Mouse (Mus musculus) myocyte (in vitro differentiated cells): ENCODE data around the gene Olfr1184. TPM values are rescaled to one million over a fixed set of nuclear protein-coding genes. Genes with fewer than 3 reads are reported as not detected.
"Not testable (repeated sequence)": the region's sequence is repeated elsewhere in the genome, so short reads cannot be mapped to it uniquely, and the experiment has no call there.

Experiments
- H3K27me3 ChIP-seq: one replicate; pipeline ENCODE4 v1.6.1; 2011; ENCODE audit not compliant: control insufficient read depth, insufficient read depth, insufficient read length
- H3K36me3 ChIP-seq: one replicate; pipeline ENCODE4 v1.6.1; 2011; ENCODE audit not compliant: control insufficient read depth, insufficient read depth
- H3K4me2 ChIP-seq: one replicate; pipeline ENCODE4 v1.6.1; 2011; ENCODE audit warnings: low read depth, control low read depth
- H3K4me3 ChIP-seq: one replicate; pipeline ENCODE4 v1.5.1; 2011; ENCODE audit warnings: mild to moderate bottlenecking, control low read depth, moderate library complexity
- H3K79me2 ChIP-seq: one replicate; pipeline ENCODE4 v1.6.1; 2011; ENCODE audit not compliant: control insufficient read depth, insufficient read depth
- H3ac ChIP-seq: one replicate; pipeline ENCODE4 v1.6.1; 2011; ENCODE audit not compliant: control insufficient read depth, insufficient read length
- CEBPB ChIP-seq: IDR thresholded peaks from 2 replicates; pipeline ENCODE4 v1.6.1; 2011; ENCODE audit warnings: mild to moderate bottlenecking, moderate library complexity; ENCODE audit not compliant: poor library complexity, insufficient read depth, severe bottlenecking
- E2F4 ChIP-seq: IDR thresholded peaks from one replicate; pipeline ENCODE4 v1.6.1; 2011; ENCODE audit warnings: mild to moderate bottlenecking, control low read depth, moderate library complexity; ENCODE audit not compliant: insufficient read depth
- MAX ChIP-seq: IDR thresholded peaks from one replicate; pipeline ENCODE4 v1.6.1; 2011; ENCODE audit warnings: low read depth, mild to moderate bottlenecking, control low read depth
- MYOD1 ChIP-seq, 3 experiments: IDR thresholded peaks; one replicate each; pipeline ENCODE4 v1.6.1; 2011; ENCODE audit warnings: control low read depth in 2 of 3, low read depth in 2 of 3, mild to moderate bottlenecking in 2 of 3, moderate library complexity in 1 of 3; ENCODE audit not compliant: insufficient read length in 2 of 3, control insufficient read depth in 1 of 3
- MYOG ChIP-seq, 3 experiments: IDR thresholded peaks; one replicate each; pipeline ENCODE4 v1.6.1; 2011; ENCODE audit warnings: control low read depth in 2 of 3, low read depth in 2 of 3, mild to moderate bottlenecking in 2 of 3; ENCODE audit not compliant: insufficient read length in 2 of 3, control insufficient read depth in 1 of 3, insufficient read depth in 1 of 3
- POLR2A ChIP-seq: IDR thresholded peaks from one replicate; pipeline ENCODE4 v1.6.1; 2011; ENCODE audit warnings: low read depth, mild to moderate bottlenecking, control low read depth, moderate library complexity; ENCODE audit not compliant: insufficient read length
- POLR2AphosphoS2 ChIP-seq: IDR thresholded peaks from one replicate; pipeline ENCODE4 v1.6.1; 2011; ENCODE audit warnings: low read depth, control low read depth; ENCODE audit not compliant: insufficient read length
- REST ChIP-seq: IDR thresholded peaks from one replicate; pipeline ENCODE4 v1.6.1; 2011; ENCODE audit warnings: mild to moderate bottlenecking, control low read depth, moderate library complexity; ENCODE audit not compliant: insufficient read depth, insufficient read length
- SRF ChIP-seq: IDR thresholded peaks from one replicate; pipeline ENCODE4 v1.6.1; 2011; ENCODE audit warnings: low read depth; ENCODE audit not compliant: control insufficient read depth, insufficient read length
- TCF12 ChIP-seq: IDR thresholded peaks from one replicate; pipeline ENCODE4 v1.6.1; 2011; ENCODE audit warnings: mild to moderate bottlenecking, control low read depth; ENCODE audit not compliant: poor library complexity, insufficient read depth, severe bottlenecking
- TCF3 ChIP-seq: IDR thresholded peaks from one replicate; pipeline ENCODE4 v1.6.1; 2011; ENCODE audit warnings: low read depth, control low read depth; ENCODE audit not compliant: insufficient read length
- USF1 ChIP-seq: IDR thresholded peaks from one replicate; pipeline ENCODE4 v1.6.1; 2011; ENCODE audit warnings: low read depth, mild to moderate bottlenecking, control low read depth, moderate library complexity
- polyA plus RNA-seq: library from polyadenylated mRNA; unstranded; fragments of >200 nt; fragmentation: generic; extraction: Trizol; gene quantifications from one replicate; pipeline ENCODE4 v1.2.1, GENCODE M21; 2012; ENCODE audit warnings: missing spikeins

The Olfr1184 gene
- polyA plus RNA-seq, result not detected

GRCm38 (mm10) chr2:88483298-88483697, at the start of gene Olfr1184:
Olfr1184 (plus strand) TSS chr2:88483598.
- Histone ChIP-seq H3K27me3 (no peaks in the 10 kb centered on the region), H3K4me2 (no peak within 1 kb of the TSS), H3K4me3 (no peak within 1 kb of the TSS), H3ac (no peak within 1 kb of the TSS), H3K79me2 (no peaks in the 10 kb centered on the region), H3K36me3 (no peaks in the 10 kb centered on the region)
- TF ChIP-seq E2F4 (no peak), MAX (no peak), USF1 (no peak), SRF (no peak), REST (no peak), TCF3 (no peak), POLR2A (no peak), MYOG (IDR thresholded peaks at IDR 0.05; ENCODE audit: control insufficient read depth in 1 of 3, insufficient read depth in 1 of 3, insufficient read length in 2 of 3, low read depth in 2 of 3) (no peak), CEBPB (no peak)

- no peak for TF ChIP-seq CEBPB
- H3ac ChIP-seq, result no peak within 1 kb of the TSS
- H3K4me2 ChIP-seq, result no peak within 1 kb of the TSS
- H3K27me3 ChIP-seq, result no peaks in the 10 kb centered on the region
- H3K36me3 ChIP-seq, result no peaks in the 10 kb centered on the region
- H3K79me2 ChIP-seq, result no peaks in the 10 kb centered on the region
- no peak within 1 kb of the TSS for H3K4me3 ChIP-seq
Observed at GRCm38 (mm10) chr2:88449031-88449430, 34.4 kb upstream of the Olfr1184 start, which contains the start of gene Gm13757. Gm13757 (minus strand) TSS chr2:88449131.

- not testable (repeated sequence) for H3K27me3 ChIP-seq, H3ac ChIP-seq, H3K36me3 ChIP-seq, H3K79me2 ChIP-seq, H3K4me2 ChIP-seq, H3K4me3 ChIP-seq
Observed at GRCm38 (mm10) chr2:88454567-88454966, 28.8 kb upstream of the Olfr1184 start, which contains the start of gene Olfr1183. Olfr1183 (plus strand) TSS chr2:88454867.

DNA sequence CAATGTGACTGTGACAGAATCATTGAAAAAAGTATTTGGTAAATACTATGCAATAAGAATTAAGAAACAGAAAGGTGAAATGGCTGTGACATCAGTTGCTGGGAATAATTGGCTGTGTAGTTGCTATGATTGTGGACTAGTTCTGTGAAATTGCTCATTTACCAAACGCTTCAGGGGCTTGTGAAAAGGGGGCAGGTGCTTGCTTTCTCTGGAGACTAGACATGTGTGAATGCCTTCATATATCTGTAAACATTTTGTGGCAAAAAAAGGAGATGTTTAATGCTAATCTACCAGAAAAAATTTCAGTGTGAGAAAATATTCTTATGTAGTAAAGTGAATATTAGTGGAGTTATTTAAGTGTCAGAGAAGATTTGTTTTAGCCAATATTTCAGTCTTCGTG, 9.6 kb downstream of the Olfr1184 start, which contains the start of gene Olfr1185-ps1:
Gene Olfr1185-ps1 (plus strand): TSS at position 301 of the 400 bp plus-strand sequence.
- Histone ChIP-seq H3K27me3 (no peaks in the 10 kb centered on the region), H3K36me3 (no peaks in the 10 kb centered on the region), H3ac (no peak within 1 kb of the TSS), H3K4me3 (no peak within 1 kb of the TSS), H3K79me2 (no peaks in the 10 kb centered on the region), H3K4me2 (no peak within 1 kb of the TSS)
- TF ChIP-seq REST, result no peak
- no peak for TF ChIP-seq POLR2A
- TF ChIP-seq USF1, result no peak

- Histone ChIP-seq H3K79me2 (no peaks in the 10 kb centered on the region), H3K4me3 (no peak within 1 kb of the TSS), H3K36me3 (no peaks in the 10 kb centered on the region), H3K4me2 (no peak within 1 kb of the TSS), H3ac (no peak within 1 kb of the TSS), H3K27me3 (no peaks in the 10 kb centered on the region)
- no peak for TF ChIP-seq TCF12
- TF ChIP-seq POLR2AphosphoS2, result no peak
- TF ChIP-seq REST, result no peak
- TF ChIP-seq CEBPB, result no peak
- no peak for TF ChIP-seq POLR2A
- no peak for TF ChIP-seq MYOG (IDR thresholded peaks at IDR 0.05; ENCODE audit: control insufficient read depth in 1 of 3, insufficient read depth in 1 of 3, insufficient read length in 2 of 3, low read depth in 2 of 3)
- TF ChIP-seq MYOD1 (IDR thresholded peaks at IDR 0.05; ENCODE audit: control insufficient read depth in 1 of 3, insufficient read length in 2 of 3, low read depth in 2 of 3), result no peak
- no peak for TF ChIP-seq USF1
- TF ChIP-seq E2F4, result no peak
- no peak for TF ChIP-seq SRF
- no peak for TF ChIP-seq TCF3
- TF ChIP-seq MAX, result no peak
Observed at GRCm38 (mm10) chr2:88518251-88518650, 34.9 kb downstream of the Olfr1184 start, which contains the start of gene Olfr1186. Olfr1186 (plus strand) TSS chr2:88518551.

GRCm38 (mm10) chr2:88525720-88526119, 42.3 kb downstream of the Olfr1184 start:
- H3K27me3 ChIP-seq, result no peaks in the 10 kb centered on the region
- H3K36me3 ChIP-seq, result no peaks in the 10 kb centered on the region
- H3K4me2 ChIP-seq, result no peak overlapping the region
- H3K79me2 ChIP-seq, result no peaks in the 10 kb centered on the region
- no peak overlapping the region for H3ac ChIP-seq
- H3K4me3 ChIP-seq, result no peak overlapping the region
- TF ChIP-seq CEBPB (no peak), USF1 (no peak), TCF12 (no peak)

Other genes with a start within 250 kb of the Olfr1184 start
- gene Olfr1173, start 203.7 kb upstream of the Olfr1184 start, polyA plus RNA-seq, result not detected
- gene Olfr1174-ps, start 168.5 kb upstream of the Olfr1184 start, polyA plus RNA-seq, result not detected
- not detected for gene Olfr1175-ps, start 156.4 kb upstream of the Olfr1184 start, polyA plus RNA-seq
- gene Olfr1176, start 146.9 kb upstream of the Olfr1184 start, polyA plus RNA-seq, result not detected
- gene Olfr1177-ps, start 137.1 kb upstream of the Olfr1184 start, polyA plus RNA-seq, result not detected
- gene Olfr1178, start 96.5 kb upstream of the Olfr1184 start, polyA plus RNA-seq, result not detected
- gene Olfr1179, start 77.1 kb upstream of the Olfr1184 start, polyA plus RNA-seq, result not detected
- not detected for gene Olfr1180, start 64.4 kb upstream of the Olfr1184 start, polyA plus RNA-seq
- not detected for gene Olfr1181, start 57.4 kb upstream of the Olfr1184 start, polyA plus RNA-seq
- not detected for gene Gm13757, start 34.5 kb upstream of the Olfr1184 start, polyA plus RNA-seq
- not detected for gene Olfr1183, start 28.7 kb upstream of the Olfr1184 start, polyA plus RNA-seq
- gene Olfr1185-ps1, start 9.7 kb downstream of the Olfr1184 start, polyA plus RNA-seq, result not detected
- gene Olfr1186, start 35.0 kb downstream of the Olfr1184 start, polyA plus RNA-seq, result not detected
- not detected for gene Olfr1188, start 73.3 kb downstream of the Olfr1184 start, polyA plus RNA-seq
- not detected for gene Olfr1189, start 102.9 kb downstream of the Olfr1184 start, polyA plus RNA-seq
- gene Olfr1191-ps1, start 156.9 kb downstream of the Olfr1184 start, polyA plus RNA-seq, result not detected
- not detected for gene Olfr1192-ps1, start 164.9 kb downstream of the Olfr1184 start, polyA plus RNA-seq
- not detected for gene Olfr1193, start 192.0 kb downstream of the Olfr1184 start, polyA plus RNA-seq
- not detected for gene Olfr1195, start 205.6 kb downstream of the Olfr1184 start, polyA plus RNA-seq
- gene Olfr1196, start 221.0 kb downstream of the Olfr1184 start, polyA plus RNA-seq, result not detected
- not detected for gene Olfr1197, start 248.8 kb downstream of the Olfr1184 start, polyA plus RNA-seq